In the genomic region with DNA sequence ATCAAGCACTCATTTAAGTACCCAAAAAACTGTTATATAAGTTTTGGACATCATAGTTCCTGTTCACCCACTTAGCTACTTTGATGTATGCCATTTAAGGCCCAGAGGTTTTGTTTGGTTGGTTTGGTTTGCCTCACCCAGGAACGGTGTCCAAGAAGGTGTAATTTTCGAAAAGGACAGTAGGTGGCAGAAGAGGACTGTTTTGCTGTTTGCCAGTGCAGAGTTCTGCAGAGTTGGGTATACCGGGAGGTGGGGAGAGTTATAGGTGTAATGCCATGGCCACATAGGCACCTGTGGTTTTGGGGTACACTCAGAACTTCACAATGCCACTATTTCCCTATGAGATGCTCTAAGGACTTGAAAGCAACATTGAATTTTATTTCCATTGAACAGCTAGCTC, we compare ENCODE assay signal across 8 mouse cellular contexts. TPM values are rescaled to one million over a fixed set of nuclear protein-coding genes. Genes with fewer than 3 reads are reported as not detected.
DNase-seq lines count a peak whose midpoint lies in the region; ATAC-seq and TF ChIP-seq lines count a peak whose summit lies in the region.

No protein-coding gene starts in this region.

- peak; percentile 58 for ATAC-seq in intestine, embryonic 14.5 days (replicated peaks; ENCODE audit: low FRiP score, low TSS enrichment, low read depth)
- no peak for ATAC-seq in intestine, embryonic 16.5 days
- ATAC-seq in midbrain, embryonic 13.5 days = peak; percentile 88

- peak; percentile 93; the same call in 1 of the 2 replicates for TF ChIP-seq CTCF in gastrocnemius, adult 2 months (IDR thresholded peaks at IDR 0.05)

- no peak overlapping the region for H3K9ac ChIP-seq in intestine, embryonic 14.5 days (ENCODE audit: low read length)
- no peak overlapping the region for H3K9ac ChIP-seq in intestine, embryonic 16.5 days (ENCODE audit: low read depth, low read length)
- no peak overlapping the region for H3K9ac ChIP-seq in midbrain, embryonic 13.5 days (replicated peaks)

- WGBS in intestine, embryonic 14.5 days = 1% methylated on average over 3 of the region's 3 CpGs
- WGBS in intestine, embryonic 16.5 days = under 1% methylated on average over 3 of the region's 3 CpGs
- 0% methylated on average over 3 of the region's 3 CpGs for WGBS in midbrain, embryonic 13.5 days

- no peaks in the 10 kb centered on the region for H3K4me1 ChIP-seq in intestine, embryonic 14.5 days (replicated peaks; ENCODE audit: control insufficient read depth, insufficient read depth, low read length)
- H3K4me1 ChIP-seq in intestine, embryonic 16.5 days (ENCODE audit: control insufficient read depth, insufficient read depth, low read length) = no peaks in the 10 kb centered on the region
- H3K4me1 ChIP-seq in midbrain, embryonic 13.5 days (replicated peaks) = no peaks in the 10 kb centered on the region

- no peak overlapping the region for H3K4me2 ChIP-seq in intestine, embryonic 14.5 days (ENCODE audit: low read length)
- no peak overlapping the region for H3K4me2 ChIP-seq in intestine, embryonic 16.5 days (ENCODE audit: low read depth, low read length)
- no peak overlapping the region for H3K4me2 ChIP-seq in midbrain, embryonic 13.5 days (replicated peaks)

- no peak overlapping the region for H3K27ac ChIP-seq in intestine, embryonic 14.5 days (ENCODE audit: low read depth)
- no peak overlapping the region for H3K27ac ChIP-seq in intestine, embryonic 16.5 days (ENCODE audit: low read length)
- H3K27ac ChIP-seq in gastrocnemius, adult 2 months = no peak overlapping the region
- no peak overlapping the region for H3K27ac ChIP-seq in midbrain, embryonic 13.5 days

- no peaks in the 10 kb centered on the region for H3K9me3 ChIP-seq in intestine, embryonic 14.5 days (ENCODE audit: control insufficient read depth, low read length)
- no peaks in the 10 kb centered on the region for H3K9me3 ChIP-seq in intestine, embryonic 16.5 days (ENCODE audit: control insufficient read depth, low read length)
- H3K9me3 ChIP-seq in midbrain, embryonic 13.5 days = no peaks in the 10 kb centered on the region

- no peaks in the 10 kb centered on the region for H3K27me3 ChIP-seq in intestine, embryonic 14.5 days (replicated peaks; ENCODE audit: control insufficient read depth, insufficient read depth, low read length)
- H3K27me3 ChIP-seq in intestine, embryonic 16.5 days (replicated peaks; ENCODE audit: control insufficient read depth, insufficient read depth, low read length) = no peaks in the 10 kb centered on the region
- H3K27me3 ChIP-seq in midbrain, embryonic 13.5 days = no peaks in the 10 kb centered on the region

- intact Hi-C loops in gastrocnemius, adult 2 months (cut with DNase I) = loop anchor here (1.0 to 5.0 kb wide), 3 partner anchors 104 to 329 kb away; a partner anchor contains a TSS
- intact Hi-C loops in left cerebral cortex, postnatal 4 days (cut with DNase I) = loop anchor here (5.0 to 10.0 kb wide), 2 partner anchors 101 to 159 kb away; no protein-coding TSS in a partner anchor

- no peak overlapping the region for H3K4me3 ChIP-seq in intestine, embryonic 14.5 days (ENCODE audit: low read depth, low read length)
- H3K4me3 ChIP-seq in intestine, embryonic 16.5 days (ENCODE audit: low read length) = no peak overlapping the region
- no peak overlapping the region for H3K4me3 ChIP-seq in gastrocnemius, adult 2 months
- H3K4me3 ChIP-seq in midbrain, embryonic 13.5 days (replicated peaks) = no peak overlapping the region

- DNase-seq in intestine, embryonic 14.5 days (ENCODE audit: low spot score) = peak; percentile 86
- peak; percentile 62 to 78 for DNase-seq in cerebellum, postnatal 25 days
- DNase-seq in gastrocnemius, adult 2 months = peak; percentile 41
- peak; percentile 60 for DNase-seq in kidney, adult 18-20 months
- peak; percentile 55 for DNase-seq in left cerebral cortex, postnatal 4 days
- DNase-seq in spleen, adult 18-20 months = peak; percentile 10 to 61

- H3K36me3 ChIP-seq in intestine, embryonic 14.5 days (ENCODE audit: control insufficient read depth, insufficient read depth, low read length) = no peaks in the 10 kb centered on the region
- H3K36me3 ChIP-seq in intestine, embryonic 16.5 days (ENCODE audit: control insufficient read depth, insufficient read depth, low read length) = no peaks in the 10 kb centered on the region
- no peaks in the 10 kb centered on the region for H3K36me3 ChIP-seq in midbrain, embryonic 13.5 days

RNA-seq across cellular contexts. Expression of a gene that starts 38.7 kb away (rescaled TPM):
- polyA plus RNA-seq in intestine, embryonic 14.5 days (2014; fragmentation: Nextera tagmentation; extraction: Ambion mirVana) = 14.2 and 14.3 TPM in 2 replicates
- polyA plus RNA-seq in intestine, embryonic 16.5 days (2015; fragmentation: Nextera tagmentation; extraction: Ambion mirVana) = 23.0 and 24.8 TPM in 2 replicates
- under 1 TPM; 0.36 to 0.45 TPM for total RNA-seq in gastrocnemius, adult 2 months (2021)
- under 1 TPM; 0.14 to 0.24 TPM for total RNA-seq in left cerebral cortex, postnatal 4 days (2021)
- 0.17 and 0.20 TPM in 2 replicates for polyA plus RNA-seq in midbrain, embryonic 13.5 days (2015; fragmentation: Nextera tagmentation; extraction: Ambion mirVana)

RNA-seq across cellular contexts. Expression of a gene that starts 54.6 kb away (rescaled TPM):
- 58.5 and 69.5 TPM in 2 replicates for polyA plus RNA-seq in intestine, embryonic 14.5 days (2014; fragmentation: Nextera tagmentation; extraction: Ambion mirVana)
- 41.0 and 41.7 TPM in 2 replicates for polyA plus RNA-seq in intestine, embryonic 16.5 days (2015; fragmentation: Nextera tagmentation; extraction: Ambion mirVana)
- 10 to 100 TPM in 1 of 2 experiments, 1 to 10 TPM in 1; 3.7 to 12.4 TPM for total RNA-seq in gastrocnemius, adult 2 months (2021)
- 10 to 100 TPM; 21.2 to 22.8 TPM for total RNA-seq in left cerebral cortex, postnatal 4 days (2021)
- polyA plus RNA-seq in midbrain, embryonic 13.5 days (2015; fragmentation: Nextera tagmentation; extraction: Ambion mirVana) = 86.0 and 88.2 TPM in 2 replicates

Comparison
In these comparisons a context has a peak if more than half of its experiments do, and no peak if none do; other contexts are left out.
1. DNase-seq: peak in every context shown above with its lines; median percentile 86 in intestine, embryonic 14.5 days; 70 in cerebellum, postnatal 25 days; 60 in kidney, adult 18-20 months; 55 in left cerebral cortex, postnatal 4 days; 41 in gastrocnemius, adult 2 months; 36 in spleen, adult 18-20 months.
2. RNA of a gene that starts 38.7 kb away (polyA plus RNA-seq): 23.0 to 24.8 TPM in intestine, embryonic 16.5 days and 14.2 to 14.3 TPM in intestine, embryonic 14.5 days; 0.17 to 0.20 TPM in midbrain, embryonic 13.5 days; every median in the first group is over 10 times any median in the second.